Mouse (Mus musculus): ENCODE data around the gene Trip6. TPM values are rescaled to one million over a fixed set of nuclear protein-coding genes. Genes with fewer than 3 reads are reported as not detected.

Gene Trip6
- total RNA-seq, 4 experiments from 2014 or later: 35.7 to 54.9 (median 48.5) TPM

GRCm38 (mm10) chr5:137338663-137339289 lies 24.6 kb upstream of the Trip6 start:
- DNase-seq: no peak

- peak; percentile 92 for DNase-seq
Observed at GRCm38 (mm10) chr5:137338256-137338655, 24.1 kb upstream of the Trip6 start.

GRCm38 (mm10) chr5:137337190-137337589 lies 23.0 kb upstream of the Trip6 start:
- no peak for DNase-seq

- DNase-seq: no peak
Observed at GRCm38 (mm10) chr5:137335066-137335465, 20.9 kb upstream of the Trip6 start.

GRCm38 (mm10) chr5:137334317-137334716 lies 20.1 kb upstream of the Trip6 start:
- DNase-seq: no peak

GRCm38 (mm10) chr5:137333512-137334174 lies 19.4 kb upstream of the Trip6 start, which contains the start of gene Slc12a9:
Slc12a9 (minus strand) TSS chr5:137333597.
- peak; percentile 92 for DNase-seq

- DNase-seq: no peak
Observed at GRCm38 (mm10) chr5:137332857-137333511, 18.8 kb upstream of the Trip6 start.

- DNase-seq: no peak
Observed at GRCm38 (mm10) chr5:137330910-137331309, 16.7 kb upstream of the Trip6 start.

- no peak for DNase-seq
Observed at GRCm38 (mm10) chr5:137320996-137321395, 6.8 kb upstream of the Trip6 start.

- DNase-seq: no peak
Observed at GRCm38 (mm10) chr5:137318570-137318969, 4.4 kb upstream of the Trip6 start.

GRCm38 (mm10) chr5:137317361-137317760 lies 3.2 kb upstream of the Trip6 start:
- no peak for DNase-seq

GRCm38 (mm10) chr5:137315084-137315903 lies 1.1 kb upstream of the Trip6 start:
- no peak for DNase-seq

GRCm38 (mm10) chr5:137313466-137314192 lies 575 bp downstream of the Trip6 start:
- no peak for DNase-seq

- DNase-seq: no peak
Observed at GRCm38 (mm10) chr5:137308356-137308755, 5.8 kb downstream of the Trip6 start.

- peak; percentile 92 for DNase-seq
Observed at GRCm38 (mm10) chr5:137307071-137307912, 6.9 kb downstream of the Trip6 start, which contains the start of gene Srrt. Srrt (minus strand) TSS chr5:137307674.

GRCm38 (mm10) chr5:137306439-137307005 lies 7.7 kb downstream of the Trip6 start:
- DNase-seq: no peak

- DNase-seq: no peak
Observed at GRCm38 (mm10) chr5:137305822-137306221, 8.4 kb downstream of the Trip6 start.

GRCm38 (mm10) chr5:137304816-137305215 lies 9.4 kb downstream of the Trip6 start:
- DNase-seq: no peak

- DNase-seq: no peak
Observed at GRCm38 (mm10) chr5:137304165-137304564, 10.0 kb downstream of the Trip6 start.

- no peak for DNase-seq
Observed at GRCm38 (mm10) chr5:137303609-137304008, 10.6 kb downstream of the Trip6 start.

- DNase-seq: no peak
Observed at GRCm38 (mm10) chr5:137301253-137301652, 13.0 kb downstream of the Trip6 start.
